Mouse (Mus musculus): ENCODE results near the gene Hgd. TPM values are rescaled to one million over a fixed set of nuclear protein-coding genes. Genes with fewer than 3 reads are reported as not detected.

The Hgd gene
- polyA plus RNA-seq, 1 experiment, result 0.31 TPM

DNA sequence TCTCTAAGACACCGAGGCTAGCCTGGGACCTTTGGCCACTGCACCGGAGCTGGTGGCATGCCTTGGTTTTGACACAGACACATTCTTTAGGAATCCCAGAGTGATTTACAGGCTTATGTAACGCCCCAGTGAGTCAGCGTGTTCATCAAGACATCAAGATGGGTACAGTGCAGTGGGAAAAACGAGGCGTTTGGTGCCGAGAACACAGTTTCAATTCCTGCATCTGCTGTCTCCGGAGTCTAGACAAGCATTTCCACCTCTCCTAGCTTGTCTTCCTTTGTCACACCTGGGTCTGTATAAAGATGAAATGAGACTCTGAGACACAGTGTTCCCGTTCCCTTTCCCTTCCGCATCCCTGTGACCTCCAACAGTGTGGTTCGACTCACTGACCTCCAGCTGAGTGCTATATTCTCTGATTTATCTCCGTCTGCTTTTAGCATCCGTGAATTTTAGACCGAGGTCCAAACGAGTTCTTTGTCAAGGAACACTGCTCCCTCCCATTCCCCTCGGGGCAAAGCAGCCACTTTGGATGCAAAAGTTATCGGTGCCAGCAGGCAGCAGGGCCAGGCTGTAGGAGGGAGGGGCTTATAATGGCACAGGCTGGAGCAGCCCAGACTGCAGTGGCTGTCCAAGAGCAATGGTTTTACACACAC lies 96.2 kb downstream of the Hgd start:
- H3K4me3 ChIP-seq (replicated peaks; ENCODE audit: extremely low read depth, low read depth, low read length), result no peak overlapping the region
- TF ChIP-seq POLR2A (IDR thresholded peaks at IDR 0.05; ENCODE audit: borderline replicate concordance, extremely low read depth, low read depth, low read length) (no peak), CTCF (IDR thresholded peaks at IDR 0.05; ENCODE audit: insufficient read depth, low read length) (no peak)
- DNase-seq, result no peak
- no peaks in the 10 kb centered on the region for H3K4me1 ChIP-seq (ENCODE audit: control insufficient read depth, insufficient read depth, low read length)
- 60% methylated on average over 17 of the region's 17 CpGs for WGBS

- Histone ChIP-seq H3K4me1 (ENCODE audit: control insufficient read depth, insufficient read depth, low read length) (no peaks in the 10 kb centered on the region), H3K4me3 (replicated peaks; ENCODE audit: extremely low read depth, low read depth, low read length) (no peak overlapping the region)
- DNase-seq, result no peak
- WGBS, result 57% methylated on average over 4 of the region's 4 CpGs
- TF ChIP-seq CTCF (IDR thresholded peaks at IDR 0.05; ENCODE audit: insufficient read depth, low read length) (no peak), POLR2A (IDR thresholded peaks at IDR 0.05; ENCODE audit: borderline replicate concordance, extremely low read depth, low read depth, low read length) (no peak)
These were observed 96.7 kb downstream of the Hgd start for GRCm38 (mm10) chr16:37676677-37677072.

DNA sequence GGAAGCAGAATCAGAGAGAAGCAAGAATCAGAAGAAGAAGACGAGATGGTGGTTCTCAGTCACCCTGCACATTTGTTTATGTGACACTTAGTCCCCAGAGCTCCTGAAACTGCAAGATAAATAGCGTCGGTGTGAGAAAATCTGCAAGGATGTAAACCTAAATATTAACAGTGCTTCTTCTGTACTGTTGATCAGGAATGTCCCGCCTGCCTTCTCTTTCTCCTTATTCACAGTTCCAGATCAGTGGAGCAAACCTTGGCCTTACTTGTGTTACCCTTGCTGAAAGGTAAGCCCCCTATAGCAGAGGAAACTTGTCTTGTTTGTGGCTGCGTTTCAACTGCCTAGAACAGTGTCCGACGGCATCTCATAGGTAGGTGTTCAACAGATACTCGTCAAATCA lies 97.6 kb downstream of the Hgd start:
- TF ChIP-seq POLR2A (IDR thresholded peaks at IDR 0.05; ENCODE audit: borderline replicate concordance, extremely low read depth, low read depth, low read length) (no peak), CTCF (IDR thresholded peaks at IDR 0.05; ENCODE audit: insufficient read depth, low read length) (no peak)
- WGBS, result 79% methylated on average over 8 of the region's 8 CpGs
- Histone ChIP-seq H3K4me3 (replicated peaks; ENCODE audit: extremely low read depth, low read depth, low read length) (no peak overlapping the region), H3K4me1 (ENCODE audit: control insufficient read depth, insufficient read depth, low read length) (no peaks in the 10 kb centered on the region)
- no peak for DNase-seq

- H3K4me1 ChIP-seq (ENCODE audit: control insufficient read depth, insufficient read depth, low read length), result peaks cover 13% of the 10 kb centered on the region
- 72% methylated on average over 2 of the region's 2 CpGs for WGBS
- DNase-seq, result no peak
- TF ChIP-seq CTCF (IDR thresholded peaks at IDR 0.05; ENCODE audit: insufficient read depth, low read length), result no peak
- TF ChIP-seq POLR2A (IDR thresholded peaks at IDR 0.05; ENCODE audit: borderline replicate concordance, extremely low read depth, low read depth, low read length), result no peak
- H3K4me3 ChIP-seq (replicated peaks; ENCODE audit: extremely low read depth, low read depth, low read length), result no peak overlapping the region
These were observed 100.3 kb downstream of the Hgd start for GRCm38 (mm10) chr16:37680216-37680615.

GRCm38 (mm10) chr16:37680831-37681230 lies 100.9 kb downstream of the Hgd start:
- no peak for DNase-seq
- TF ChIP-seq POLR2A (IDR thresholded peaks at IDR 0.05; ENCODE audit: borderline replicate concordance, extremely low read depth, low read depth, low read length) (no peak), CTCF (IDR thresholded peaks at IDR 0.05; ENCODE audit: insufficient read depth, low read length) (no peak)
- Histone ChIP-seq H3K4me3 (replicated peaks; ENCODE audit: extremely low read depth, low read depth, low read length) (no peak overlapping the region), H3K4me1 (ENCODE audit: control insufficient read depth, insufficient read depth, low read length) (peaks cover 13% of the 10 kb centered on the region)
- 69% methylated on average over 8 of the region's 8 CpGs for WGBS

Other genes starting within 250 kb of the Hgd start
- gene Stxbp5l, start 195.2 kb upstream of the Hgd start, polyA plus RNA-seq (2012; rRNA removed), result not detected in 2 replicates
- gene Gtf2e1, start 40.4 kb upstream of the Hgd start, polyA plus RNA-seq (2012; rRNA removed), result 3.7 and 5.0 TPM in 2 replicates
- 2.0 and 3.4 TPM in 2 replicates for gene Rabl3, start 40.3 kb upstream of the Hgd start, polyA plus RNA-seq (2012; rRNA removed)
- gene Ndufb4, start 74.3 kb downstream of the Hgd start, polyA plus RNA-seq (2012; rRNA removed), result 48.9 and 56.6 TPM in 2 replicates
- gene Fstl1, start 196.7 kb downstream of the Hgd start, polyA plus RNA-seq (2012; rRNA removed), result 36.0 and 44.5 TPM in 2 replicates